Mouse (Mus musculus): ENCODE measurements around the gene Znrf2.

- TF ChIP-seq GATA1 (IDR thresholded peaks at IDR 0.05; ENCODE audit: low read length) (no peak), TAL1 (IDR thresholded peaks at IDR 0.05; ENCODE audit: low read length) (no peak)
Measured at GRCm38 (mm10) chr6:54936496-54936895, 119.8 kb downstream of the Znrf2 start.
